Mouse (Mus musculus) testis, adult 2 months (tissue): ENCODE data around the gene Lef1.

Source experiments
- CTCF ChIP-seq: fragments of 200-500 bp; IDR thresholded peaks from 2 replicates; pipeline ENCODE4 v1.5.1; 2012; ENCODE audit warnings: low read depth, mild to moderate bottlenecking, inconsistent platforms, low read length, moderate library complexity; ENCODE audit not compliant: control insufficient read depth, insufficient read depth, insufficient replicate concordance
- POLR2A ChIP-seq: fragments of 200-500 bp; IDR thresholded peaks from 2 replicates; pipeline ENCODE4 v1.6.1; 2012; ENCODE audit warnings: low read depth, mild to moderate bottlenecking, inconsistent platforms, low read length, moderate library complexity; ENCODE audit not compliant: control insufficient read depth

GRCm38 (mm10) chr3:131111851-131112572, 1.7 kb downstream of the Lef1 start:
- TF ChIP-seq CTCF (no peak), POLR2A (peak; percentile 22)
